Mouse (Mus musculus) hindbrain, embryonic 12.5 days (tissue): Measurements from ENCODE around the gene Igsf23. TPM values are rescaled to one million over a fixed set of nuclear protein-coding genes. Genes with fewer than 3 reads are reported as not detected.
"Not testable (repeated sequence)": the region's sequence is repeated elsewhere in the genome, so short reads cannot be mapped to it uniquely, and the experiment has no call there.

Experiments used
- ATAC-seq: fragments of 200-750 bp; cut with Nextera tagmentation; 2 replicates; pipeline ENCODE4 v1.8.0; 2017; ENCODE audit warnings: moderate TSS enrichment; ENCODE audit not compliant: low FRiP score
- H3K27ac ChIP-seq: fragments of 300-500 bp; sonication (generic); 2 replicates; pipeline ENCODE4 v1.5.1; 2016; ENCODE audit warnings: mild to moderate bottlenecking
- H3K27me3 ChIP-seq: fragments of 300-500 bp; sonication (generic); 2 replicates; pipeline ENCODE4 v1.6.1; 2016; ENCODE audit warnings: mild to moderate bottlenecking
- H3K36me3 ChIP-seq: fragments of 300-500 bp; sonication (generic); 2 replicates; pipeline ENCODE4 v1.6.1; 2016; ENCODE audit warnings: mild to moderate bottlenecking
- H3K4me1 ChIP-seq: fragments of 300-500 bp; sonication (generic); 2 replicates; pipeline ENCODE4 v1.6.1; 2016
- H3K4me2 ChIP-seq: fragments of 300-500 bp; sonication (generic); replicated peaks from 2 replicates; pipeline ENCODE4 v1.6.1; 2016; ENCODE audit warnings: mild to moderate bottlenecking
- H3K4me3 ChIP-seq: fragments of 300-500 bp; sonication (generic); 2 replicates; pipeline ENCODE4 v1.5.1; 2016; ENCODE audit warnings: mild to moderate bottlenecking
- H3K9ac ChIP-seq: fragments of 300-500 bp; sonication (generic); 2 replicates; pipeline ENCODE4 v1.6.1; 2016; ENCODE audit warnings: mild to moderate bottlenecking, moderate library complexity
- H3K9me3 ChIP-seq: fragments of 300-500 bp; sonication (generic); replicated peaks from 2 replicates; pipeline ENCODE4 v1.6.1; 2016; ENCODE audit warnings: mild to moderate bottlenecking
- WGBS: fragments of 180-500 bp; shearing (Covaris S2); methylation state at CpG from one replicate; pipeline ENCODE4 v1.1.7; 2016; 5-methylcytosine and 5-hydroxymethylcytosine counted together
- polyA plus RNA-seq: library from polyadenylated mRNA; unstranded; fragments of >200 nt; fragmentation: Nextera tagmentation; extraction: Ambion mirVana; gene quantifications from 2 replicates; pipeline ENCODE4 v1.2.1, GENCODE M21; 2016

Gene Igsf23
- 0.32 TPM in 1 of 2 replicates, not detected in the other for polyA plus RNA-seq

GRCm38 (mm10) chr7:19950589-19950988, at the start of gene Igsf23:
Gene Igsf23 (minus strand): TSS chr7:19950756.
- WGBS, result 57% methylated on average over 9 of the region's 9 CpGs
- Histone ChIP-seq H3K27me3 (no peaks in the 10 kb centered on the region), H3K9ac (no peak within 1 kb of the TSS), H3K4me3 (no peak within 1 kb of the TSS), H3K27ac (no peak within 1 kb of the TSS), H3K4me1 (no peaks in the 10 kb centered on the region), H3K4me2 (no peak within 1 kb of the TSS), H3K9me3 (no peaks in the 10 kb centered on the region), H3K36me3 (no peaks in the 10 kb centered on the region)
- 0 out of 2 replicates have a peak, but pooled peaks have one; percentile 23 for ATAC-seq

- not testable (repeated sequence) for H3K36me3 ChIP-seq, H3K9ac ChIP-seq, H3K4me3 ChIP-seq, H3K4me2 ChIP-seq, H3K27ac ChIP-seq, ATAC-seq, H3K4me1 ChIP-seq, H3K27me3 ChIP-seq
- H3K9me3 ChIP-seq, result peaks cover 21% of the 10 kb centered on the region
- WGBS, result 61% methylated on average over 3 of the region's 3 CpGs
Measured at GRCm38 (mm10) chr7:19996721-19997120, 46.2 kb upstream of the Igsf23 start.

- not testable (repeated sequence) for H3K4me2 ChIP-seq, H3K27me3 ChIP-seq, H3K4me1 ChIP-seq, H3K36me3 ChIP-seq, H3K27ac ChIP-seq, H3K4me3 ChIP-seq, ATAC-seq, H3K9ac ChIP-seq
- WGBS, result 78% methylated on average over 7 of the region's 8 CpGs
- H3K9me3 ChIP-seq, result peaks cover 25% of the 10 kb centered on the region
Measured at GRCm38 (mm10) chr7:19991165-19991564, 40.6 kb upstream of the Igsf23 start, which contains the start of gene Nlrp9b. Gene Nlrp9b (plus strand): TSS chr7:19991465.

- Histone ChIP-seq H3K27ac (no peak overlapping the region), H3K9ac (no peak overlapping the region), H3K4me3 (no peak overlapping the region), H3K4me1 (no peaks in the 10 kb centered on the region), H3K27me3 (no peaks in the 10 kb centered on the region), H3K36me3 (no peaks in the 10 kb centered on the region), H3K9me3 (peaks cover 24% of the 10 kb centered on the region), H3K4me2 (no peak overlapping the region)
- WGBS, result 91% methylated on average over 4 of the region's 4 CpGs
- no peak for ATAC-seq
Measured at GRCm38 (mm10) chr7:19971516-19971915, 21.0 kb upstream of the Igsf23 start.

GRCm38 (mm10) chr7:19970196-19970595, 19.6 kb upstream of the Igsf23 start:
- no peak overlapping the region for H3K4me2 ChIP-seq
- no peaks in the 10 kb centered on the region for H3K27me3 ChIP-seq
- WGBS, result 90% methylated on average over 8 of the region's 8 CpGs
- ATAC-seq, result no peak
- no peak overlapping the region for H3K9ac ChIP-seq
- H3K4me3 ChIP-seq, result no peak overlapping the region
- no peaks in the 10 kb centered on the region for H3K4me1 ChIP-seq
- H3K9me3 ChIP-seq, result peaks cover 21% of the 10 kb centered on the region
- H3K27ac ChIP-seq, result no peak overlapping the region
- no peaks in the 10 kb centered on the region for H3K36me3 ChIP-seq

- ATAC-seq, result no peak
- H3K4me2 ChIP-seq, result no peak overlapping the region
- H3K4me3 ChIP-seq, result no peak overlapping the region
- no peaks in the 10 kb centered on the region for H3K4me1 ChIP-seq
- H3K9me3 ChIP-seq, result peaks cover 16% of the 10 kb centered on the region
- no peak overlapping the region for H3K27ac ChIP-seq
- H3K36me3 ChIP-seq, result no peaks in the 10 kb centered on the region
- H3K9ac ChIP-seq, result no peak overlapping the region
- H3K27me3 ChIP-seq, result no peaks in the 10 kb centered on the region
- 93% methylated on average over 4 of the region's 4 CpGs for WGBS
Measured at GRCm38 (mm10) chr7:19969541-19970090, 19.1 kb upstream of the Igsf23 start.

- Histone ChIP-seq H3K36me3 (no peaks in the 10 kb centered on the region), H3K4me3 (no peak overlapping the region), H3K27ac (no peak overlapping the region), H3K27me3 (no peaks in the 10 kb centered on the region), H3K4me2 (no peak overlapping the region), H3K4me1 (no peaks in the 10 kb centered on the region), H3K9ac (no peak overlapping the region), H3K9me3 (peaks cover 16% of the 10 kb centered on the region)
- ATAC-seq, result no peak
- 71% methylated on average over 3 of the region's 3 CpGs for WGBS
Measured at GRCm38 (mm10) chr7:19969106-19969505, 18.6 kb upstream of the Igsf23 start.

- Histone ChIP-seq H3K4me1 (no peaks in the 10 kb centered on the region), H3K4me3 (no peak within 1 kb of the TSS), H3K9ac (no peak within 1 kb of the TSS), H3K36me3 (no peaks in the 10 kb centered on the region), H3K27ac (no peak within 1 kb of the TSS), H3K4me2 (no peak within 1 kb of the TSS), H3K27me3 (no peaks in the 10 kb centered on the region), H3K9me3 (peaks cover 12% of the 10 kb centered on the region)
- WGBS, result 87% methylated on average over 7 of the region's 7 CpGs
- ATAC-seq, result no peak
Measured at GRCm38 (mm10) chr7:19964985-19965579, 14.5 kb upstream of the Igsf23 start, which contains the start of gene Ceacam20. Gene Ceacam20 (plus strand): TSS chr7:19965412.

GRCm38 (mm10) chr7:19962423-19962822, 11.9 kb upstream of the Igsf23 start:
- no peak overlapping the region for H3K27ac ChIP-seq
- 78% methylated on average over 1 of the region's 1 CpGs for WGBS
- no peak overlapping the region for H3K9ac ChIP-seq

GRCm38 (mm10) chr7:19956341-19956781, 5.8 kb upstream of the Igsf23 start:
- H3K4me3 ChIP-seq, result no peak overlapping the region
- peak overlapping the region; percentile 13; the same call in 1 of the 2 replicates for H3K9ac ChIP-seq
- no peaks in the 10 kb centered on the region for H3K36me3 ChIP-seq
- H3K4me1 ChIP-seq, result no peaks in the 10 kb centered on the region
- no peak overlapping the region for H3K4me2 ChIP-seq
- ATAC-seq, result no peak; the same call in 1 of the 2 replicates
- 4% methylated on average over 7 of the region's 7 CpGs for WGBS
- H3K27ac ChIP-seq, result no peak overlapping the region
- H3K27me3 ChIP-seq, result no peaks in the 10 kb centered on the region
- 0 out of 2 replicates have a peak, but pooled peaks cover 4% of the 10 kb centered on the region for H3K9me3 ChIP-seq

More at GRCm38 (mm10) chr7:19962423-19962822, 11.9 kb upstream of the Igsf23 start:
- no peaks in the 10 kb centered on the region for H3K27me3 ChIP-seq
- no peaks in the 10 kb centered on the region for H3K36me3 ChIP-seq
- no peak for ATAC-seq
- no peak overlapping the region for H3K4me3 ChIP-seq
- H3K4me2 ChIP-seq, result no peak overlapping the region
- no peaks in the 10 kb centered on the region for H3K4me1 ChIP-seq
- H3K9me3 ChIP-seq, result peaks cover 4% of the 10 kb centered on the region; the same call in 1 of the 2 replicates

GRCm38 (mm10) chr7:19955861-19956260, 5.3 kb upstream of the Igsf23 start:
- H3K27me3 ChIP-seq, result no peaks in the 10 kb centered on the region
- H3K4me1 ChIP-seq, result no peaks in the 10 kb centered on the region
- no peak overlapping the region for H3K4me3 ChIP-seq
- ATAC-seq, result no peak
- H3K4me2 ChIP-seq, result no peak overlapping the region
- no peaks in the 10 kb centered on the region for H3K36me3 ChIP-seq
- 83% methylated on average over 4 of the region's 4 CpGs for WGBS
- no peak overlapping the region for H3K9ac ChIP-seq
- 0 out of 2 replicates have a peak, but pooled peaks cover 2% of the 10 kb centered on the region for H3K9me3 ChIP-seq
- no peak overlapping the region for H3K27ac ChIP-seq

GRCm38 (mm10) chr7:19953054-19953453, 2.5 kb upstream of the Igsf23 start:
- no peak for ATAC-seq
- 50% methylated on average over 9 of the region's 9 CpGs for WGBS
- Histone ChIP-seq H3K36me3 (no peaks in the 10 kb centered on the region), H3K4me3 (no peak overlapping the region), H3K4me2 (no peak overlapping the region), H3K27ac (no peak overlapping the region), H3K9ac (no peak overlapping the region), H3K27me3 (no peaks in the 10 kb centered on the region), H3K4me1 (no peaks in the 10 kb centered on the region), H3K9me3 (no peaks in the 10 kb centered on the region)
